Mouse (Mus musculus) layer of hippocampus, adult 6 months (tissue): ENCODE measurements around the gene Ruvbl2. TPM values are rescaled to one million over a fixed set of nuclear protein-coding genes. Genes with fewer than 3 reads are reported as not detected.

ENCODE experiments used
- long read RNA-seq, 2 experiments: library from polyadenylated mRNA; unstranded; transcript quantifications; one replicate each; pipeline ENCODE4 v2.0.0; 2019 to 2020
- microRNA-seq: library from miRNA; unstranded; fragments of <30 nt; microRNA quantifications from one replicate; pipeline ENCODE4 v1.2.0, GENCODE M21; 2020
- polyA plus RNA-seq: library from polyadenylated mRNA; unstranded; fragments of <200 nt; fragmentation: Nextera tagmentation; gene quantifications from 2 replicates; pipeline ENCODE4 v1.2.3, GENCODE M21; 2021

Ruvbl2 gene
- 50.0 and 53.1 TPM in 2 replicates for polyA plus RNA-seq
- long read RNA-seq, experiment 1, transcript Ruvbl2-201 (15 exons, 1,834 nt), result major isoform, 84 of 111 reads
- long read RNA-seq, experiment 1, partial matches to known transcripts, result 19 of 111 reads
- long read RNA-seq, experiment 1, other reads (novel, unspliced or antisense), result 8 of 111 reads
- long read RNA-seq, experiment 2, transcript Ruvbl2-201 (15 exons, 1,834 nt), result major isoform, 201 of 240 reads
- long read RNA-seq, experiment 2, partial matches to known transcripts, result 20 of 240 reads
- long read RNA-seq, experiment 2, other reads (novel, unspliced or antisense), result 19 of 240 reads

GRCm38 (mm10) chr7:45437521-45438276 lies at the start of gene Ruvbl2:
TSS of gene Ruvbl2 (minus strand) at chr7:45438096.

DNA sequence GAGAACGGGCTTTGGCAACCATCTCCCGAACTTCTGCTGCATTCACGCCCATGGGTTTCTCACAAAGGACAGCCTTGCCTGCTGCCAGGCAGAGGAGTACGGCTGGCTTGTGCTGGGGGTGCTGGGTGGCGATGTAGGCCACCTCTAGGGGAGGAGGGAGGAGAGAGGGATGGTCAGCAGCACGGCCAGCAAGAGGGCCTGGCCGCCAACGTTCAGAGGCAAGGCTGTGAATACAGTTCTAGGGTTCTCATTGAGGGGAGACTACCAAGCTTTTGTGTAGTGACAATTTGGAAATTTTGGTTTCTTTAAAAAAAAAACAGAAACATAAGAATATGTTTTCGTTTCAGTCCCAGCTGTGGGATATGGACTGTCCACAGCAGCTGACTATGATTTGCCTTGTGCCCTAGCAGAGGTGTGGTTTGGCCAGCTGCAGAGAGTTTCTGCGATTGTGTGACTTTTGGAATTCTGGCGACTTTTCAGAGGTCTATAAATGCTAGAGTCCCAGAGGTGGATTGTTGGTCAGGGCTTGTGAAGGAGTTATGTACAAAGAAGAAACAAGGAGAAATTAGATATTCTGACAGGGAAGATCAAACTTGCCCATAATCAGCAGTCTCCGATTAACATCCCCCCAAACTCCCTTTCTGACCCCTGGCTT lies 49.0 kb upstream of the Ruvbl2 start, which contains the start of gene Gm45808:
Gene Gm45808 (minus strand): TSS at position 51 of the 655 bp plus-strand sequence.

DNA sequence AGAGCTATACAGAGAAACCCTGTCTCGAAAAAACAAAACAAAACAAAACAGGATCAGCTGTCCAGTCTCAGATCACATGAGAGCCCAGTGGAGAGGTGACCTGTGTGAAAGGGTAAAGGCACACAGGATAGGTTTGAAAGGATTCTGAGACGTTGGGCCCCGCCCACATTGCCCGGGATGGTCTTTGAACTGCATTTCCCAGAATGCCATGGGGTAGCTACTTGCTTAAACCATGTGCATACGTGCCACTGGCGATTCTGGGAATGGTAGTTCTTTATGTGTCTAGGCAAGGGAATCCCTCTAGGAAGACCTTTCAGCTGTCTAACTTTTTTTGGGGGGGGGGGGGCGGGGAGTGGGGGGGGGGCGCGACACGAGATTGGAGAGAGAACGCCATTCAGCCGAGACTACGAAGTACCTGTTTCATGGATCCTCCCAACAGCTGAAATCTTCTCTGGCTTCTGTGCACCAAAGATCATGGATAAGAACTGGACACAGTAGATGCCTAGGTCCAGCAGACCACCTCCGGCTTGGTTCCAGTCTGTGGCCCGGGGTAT lies 43.6 kb upstream of the Ruvbl2 start, which contains the start of gene Tulp2:
Gene Tulp2 (plus strand): TSS at position 504 of the 554 bp plus-strand sequence.

DNA sequence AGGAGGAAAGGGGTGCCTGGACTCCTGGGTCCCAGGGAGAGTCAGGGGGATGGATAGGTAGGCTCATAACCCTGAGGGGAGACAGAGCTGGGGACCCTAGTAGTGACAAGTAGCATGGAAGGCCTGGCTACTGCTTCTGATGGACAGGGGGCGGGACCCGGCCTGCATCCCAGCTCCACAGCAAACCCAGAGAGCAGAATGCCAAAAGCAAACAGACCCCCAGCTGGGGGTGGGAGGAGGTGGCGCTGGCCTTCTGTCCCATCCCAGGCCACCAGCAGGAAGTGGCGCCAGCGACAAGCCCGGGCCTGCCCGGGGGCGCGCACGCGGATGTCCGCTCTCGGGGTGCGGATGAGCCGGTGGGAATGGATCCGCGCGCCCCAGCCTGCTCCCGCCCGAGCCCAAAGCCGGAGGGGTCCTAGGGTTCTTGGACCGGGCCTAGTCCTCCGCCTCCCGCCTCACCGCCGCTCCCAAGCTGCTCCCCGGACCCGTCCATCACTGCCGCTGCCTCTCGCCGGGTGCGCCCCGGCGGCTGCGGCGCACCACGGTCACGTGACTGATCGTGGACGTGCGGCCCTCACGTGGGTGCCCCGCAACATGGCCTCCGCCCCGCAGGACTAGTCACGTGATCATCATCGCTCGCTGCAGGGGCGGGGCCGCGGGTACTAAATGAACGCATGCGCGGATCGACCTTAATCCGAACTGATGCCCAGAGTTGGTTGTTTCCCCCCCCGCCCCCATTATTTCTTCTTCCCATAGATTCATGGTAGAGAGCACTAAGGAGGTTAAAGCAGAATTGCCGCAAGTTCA lies 28.6 kb upstream of the Ruvbl2 start, which contains the start of gene Bax:
Gene Bax (minus strand): TSS at position 616 of the 807 bp plus-strand sequence.

GRCm38 (mm10) chr7:45459564-45460140 lies 21.8 kb upstream of the Ruvbl2 start, which contains the start of gene Ftl1:
TSS of gene Ftl1 (minus strand) at chr7:45459884.

DNA sequence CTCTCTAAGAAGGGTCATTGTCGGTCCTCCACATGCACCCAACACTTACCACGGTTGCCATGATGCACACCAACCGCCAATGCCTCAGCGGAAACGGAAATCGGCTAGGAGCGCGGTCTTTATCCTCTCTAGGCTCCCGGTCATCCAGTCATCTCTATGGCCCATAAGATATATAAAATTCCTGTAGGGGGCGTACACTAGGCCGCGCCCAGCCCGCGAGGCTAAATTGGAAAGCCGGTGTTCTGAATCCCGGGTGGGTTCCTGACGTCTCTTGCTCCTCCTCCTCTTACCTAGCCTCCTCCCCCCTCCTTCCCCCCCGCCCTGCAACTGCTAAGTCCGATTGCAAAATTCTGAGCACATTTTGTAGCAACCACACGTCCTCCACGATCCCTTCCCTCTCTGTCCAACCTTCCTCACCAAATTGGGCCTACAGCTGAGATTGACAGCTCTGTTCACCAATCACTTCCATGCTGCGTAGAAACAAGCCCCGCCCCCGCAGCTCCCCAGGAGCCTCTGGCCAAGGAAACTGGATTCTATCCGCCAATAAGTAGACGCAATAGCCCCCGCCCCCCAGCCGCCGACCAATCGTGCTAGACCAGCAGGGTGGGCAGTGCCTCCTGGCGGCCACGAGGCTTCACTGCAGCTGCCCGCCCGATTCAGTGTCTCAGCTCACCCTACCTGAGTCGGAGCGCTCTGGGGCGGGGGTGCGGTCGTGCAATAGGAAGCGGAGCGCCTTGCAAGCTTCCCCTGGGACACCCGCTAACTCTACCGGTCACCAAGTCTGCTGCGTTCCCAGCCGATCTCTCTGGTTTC lies 3.5 kb downstream of the Ruvbl2 start, which contains the start of gene Gys1:
Gene Gys1 (plus strand): TSS at position 642 of the 813 bp plus-strand sequence.

GRCm38 (mm10) chr7:45420615-45420919 lies 17.3 kb downstream of the Ruvbl2 start, which contains the start of gene Lhb:
TSS of gene Lhb (plus strand) at chr7:45420820.

GRCm38 (mm10) chr7:45413113-45413863 lies 24.6 kb downstream of the Ruvbl2 start, which contains the start of gene Ntf5:
TSS of gene Ntf5 (plus strand) at chr7:45413695.

DNA sequence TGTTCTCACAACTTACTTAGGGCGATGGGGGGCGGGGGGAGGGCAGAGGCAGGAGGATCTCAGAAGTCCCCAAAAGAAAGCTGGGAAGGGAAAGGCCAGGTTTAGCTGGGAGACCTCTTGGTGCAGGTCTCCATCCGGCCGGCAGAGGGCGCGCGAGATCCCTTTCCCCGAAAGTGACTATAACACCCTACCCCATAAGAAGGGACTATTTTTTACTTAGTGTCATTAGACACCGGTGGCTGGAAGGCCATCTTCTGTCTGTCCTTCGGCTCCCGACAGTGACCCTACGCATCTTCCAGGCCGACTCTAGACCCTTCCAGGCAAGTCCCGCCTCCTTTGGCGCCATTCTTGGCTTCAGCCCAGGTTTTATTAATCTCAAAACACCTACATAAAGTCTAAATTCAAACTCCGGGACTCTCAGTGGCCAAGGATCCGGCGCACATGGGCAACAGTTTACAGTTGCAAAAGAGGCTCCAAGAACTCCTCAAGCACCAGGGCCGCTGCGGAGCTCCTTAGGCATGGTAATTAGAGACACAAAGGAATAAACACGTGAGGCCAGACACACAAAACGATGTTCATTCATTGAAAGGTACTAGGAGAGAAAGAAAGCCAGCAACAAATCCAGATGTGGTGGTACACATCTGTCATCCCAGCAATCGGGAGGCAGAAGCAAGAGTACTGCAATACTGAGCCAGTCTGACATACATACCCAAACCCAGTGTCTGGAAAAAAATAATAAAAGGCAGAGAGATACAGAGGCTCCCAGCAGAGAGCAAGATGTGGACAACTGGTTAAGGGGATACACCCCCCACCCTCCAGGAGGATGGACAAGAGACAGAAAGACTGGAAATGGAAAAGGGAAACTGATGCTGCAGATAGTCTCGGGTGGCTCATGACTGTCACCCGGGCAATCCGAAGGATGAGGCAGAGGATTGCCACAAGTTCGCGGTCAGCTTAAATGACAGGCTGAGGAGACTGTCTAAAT lies 32.5 kb downstream of the Ruvbl2 start, which contains the start of gene Kcna7:
Gene Kcna7 (plus strand): TSS at position 563 of the 985 bp plus-strand sequence.

GRCm38 (mm10) chr7:45395578-45396336 lies 42.1 kb downstream of the Ruvbl2 start, which contains the start of gene Snrnp70:
TSS of gene Snrnp70 (minus strand) at chr7:45395742.

Small RNAs within 50 kb of the gene (microRNA-seq; reads per million reads assigned to microRNA genes)
- not detected for gene Gm22133

Other genes with a start within 250 kb of the Ruvbl2 start
- 1.2 and 1.4 TPM in 2 replicates for gene Ccdc155, start 233.2 kb downstream of the Ruvbl2 start, polyA plus RNA-seq
- gene Dkkl1, start 225.9 kb downstream of the Ruvbl2 start, polyA plus RNA-seq, result 5.1 and 7.3 TPM in 2 replicates
- gene Tead2, start 222.3 kb downstream of the Ruvbl2 start, polyA plus RNA-seq, result 0.51 and 0.59 TPM in 2 replicates
- 11.8 and 14.4 TPM in 2 replicates for gene Cd37, start 199.0 kb downstream of the Ruvbl2 start, polyA plus RNA-seq
- 1.1 and 1.2 TPM in 2 replicates for gene Slc6a16, start 197.0 kb downstream of the Ruvbl2 start, polyA plus RNA-seq
- not detected in 2 replicates for gene Slc6a21, start 160.6 kb downstream of the Ruvbl2 start, polyA plus RNA-seq
- 10.1 and 12.4 TPM in 2 replicates for gene Trpm4, start 104.3 kb downstream of the Ruvbl2 start, polyA plus RNA-seq
- gene Hrc, start 102.8 kb downstream of the Ruvbl2 start, polyA plus RNA-seq, result not detected in 2 replicates
- gene Ppfia3, start 71.1 kb downstream of the Ruvbl2 start, polyA plus RNA-seq, result 8.7 and 11.6 TPM in 2 replicates
- gene Lin7b, start 67.5 kb downstream of the Ruvbl2 start, polyA plus RNA-seq, result 214 and 221 TPM in 2 replicates
- gene Snrnp70, start 42.4 kb downstream of the Ruvbl2 start, polyA plus RNA-seq, result 32.6 and 45.3 TPM in 2 replicates
- not detected in 2 replicates for gene Kcna7, start 32.4 kb downstream of the Ruvbl2 start, polyA plus RNA-seq
- gene Ntf5, start 24.4 kb downstream of the Ruvbl2 start, polyA plus RNA-seq, result 0.11 and 0.30 TPM in 2 replicates
- gene Lhb, start 17.3 kb downstream of the Ruvbl2 start, polyA plus RNA-seq, result 1.1 TPM in 1 of 2 replicates, not detected in the other
- gene Gys1, start 3.3 kb downstream of the Ruvbl2 start, polyA plus RNA-seq, result 7.9 and 10.1 TPM in 2 replicates
- 1,695 and 1,748 TPM in 2 replicates for gene Ftl1, start 21.8 kb upstream of the Ruvbl2 start, polyA plus RNA-seq
- gene Bax, start 28.8 kb upstream of the Ruvbl2 start, polyA plus RNA-seq, result 86.7 and 94.4 TPM in 2 replicates
- gene Tulp2, start 43.8 kb upstream of the Ruvbl2 start, polyA plus RNA-seq, result 0.13 and 0.14 TPM in 2 replicates
- not detected in 2 replicates for gene Gm45808, start 48.7 kb upstream of the Ruvbl2 start, polyA plus RNA-seq
- gene Dhdh, start 50.7 kb upstream of the Ruvbl2 start, polyA plus RNA-seq, result 2.6 and 3.5 TPM in 2 replicates
- gene Nucb1, start 72.3 kb upstream of the Ruvbl2 start, polyA plus RNA-seq, result 74.5 and 76.8 TPM in 2 replicates
- gene Ppp1r15a, start 88.2 kb upstream of the Ruvbl2 start, polyA plus RNA-seq, result 17.6 and 18.2 TPM in 2 replicates
- gene Plekha4, start 88.2 kb upstream of the Ruvbl2 start, polyA plus RNA-seq, result 0.67 and 1.7 TPM in 2 replicates
- 0.43 TPM in 1 of 2 replicates, not detected in the other for gene Hsd17b14, start 116.8 kb upstream of the Ruvbl2 start, polyA plus RNA-seq
- 7.0 and 8.5 TPM in 2 replicates for gene Bcat2, start 132.1 kb upstream of the Ruvbl2 start, polyA plus RNA-seq
- gene Fgf21, start 177.4 kb upstream of the Ruvbl2 start, polyA plus RNA-seq, result not detected in 2 replicates
- 0.08 TPM in 1 of 2 replicates, not detected in the other for gene Fut1, start 179.2 kb upstream of the Ruvbl2 start, polyA plus RNA-seq
- gene Izumo1, start 183.7 kb upstream of the Ruvbl2 start, polyA plus RNA-seq, result 0.09 TPM in 1 of 2 replicates, not detected in the other
- 2.3 and 3.1 TPM in 2 replicates for gene Rasip1, start 189.4 kb upstream of the Ruvbl2 start, polyA plus RNA-seq
- gene Mamstr, start 201.9 kb upstream of the Ruvbl2 start, polyA plus RNA-seq, result 1.1 and 1.2 TPM in 2 replicates
- gene Fut2, start 228.3 kb upstream of the Ruvbl2 start, polyA plus RNA-seq, result 0.10 and 0.16 TPM in 2 replicates
- 5.2 and 6.6 TPM in 2 replicates for gene Ntn5, start 245.9 kb upstream of the Ruvbl2 start, polyA plus RNA-seq